Mouse (Mus musculus): Measurements from ENCODE around the gene Gm21860. TPM values are rescaled to one million over a fixed set of nuclear protein-coding genes. Genes with fewer than 3 reads are reported as not detected.
"Not testable (repeated sequence)": the region's sequence is repeated elsewhere in the genome, so short reads cannot be mapped to it uniquely, and the experiment has no call there.

Gm21860 gene
- polyA plus RNA-seq (2011; ENCODE audit: insufficient read length, low read depth, missing spikeins) = not detected in 2 replicates

GRCm38 (mm10) chrY:90754721-90755120 lies at the start of gene Gm21860:
Gene Gm21860 (minus strand): TSS chrY:90754821.
- not testable (repeated sequence) for H3K27ac ChIP-seq (ENCODE audit: insufficient read depth, low read length); H3K4me1 ChIP-seq (ENCODE audit: control insufficient read depth, insufficient read depth, low read length); H3K4me3 ChIP-seq (ENCODE audit: insufficient read depth, low read length)

- not testable (repeated sequence) for H3K27ac ChIP-seq (ENCODE audit: insufficient read depth, low read length); H3K4me3 ChIP-seq (ENCODE audit: insufficient read depth, low read length); H3K4me1 ChIP-seq (ENCODE audit: control insufficient read depth, insufficient read depth, low read length)
Measured at GRCm38 (mm10) chrY:90784438-90784837, 29.8 kb upstream of the Gm21860 start, which contains the start of gene Gm47283. Gene Gm47283 (plus strand): TSS chrY:90784738.

- H3K4me3 ChIP-seq (ENCODE audit: insufficient read depth, low read length); H3K27ac ChIP-seq (ENCODE audit: insufficient read depth, low read length); H3K4me1 ChIP-seq (ENCODE audit: control insufficient read depth, insufficient read depth, low read length): not testable (repeated sequence)
Measured at GRCm38 (mm10) chrY:90745256-90745655, 9.4 kb downstream of the Gm21860 start.

GRCm38 (mm10) chrY:90744381-90744981 lies 10.1 kb downstream of the Gm21860 start:
- H3K27ac ChIP-seq (ENCODE audit: insufficient read depth, low read length); H3K4me1 ChIP-seq (ENCODE audit: control insufficient read depth, insufficient read depth, low read length); H3K4me3 ChIP-seq (ENCODE audit: insufficient read depth, low read length): not testable (repeated sequence)

- Histone ChIP-seq H3K4me1 (ENCODE audit: control insufficient read depth, insufficient read depth, low read length) (no peaks in the 10 kb centered on the region), H3K4me3 (ENCODE audit: insufficient read depth, low read length) (no peak overlapping the region), H3K27ac (ENCODE audit: insufficient read depth, low read length) (no peak overlapping the region)
- TF ChIP-seq CTCF (IDR thresholded peaks at IDR 0.05; ENCODE audit: borderline replicate concordance, insufficient read depth, low read length) (no peak), POLR2A (IDR thresholded peaks at IDR 0.05; ENCODE audit: low read depth, low read length) (no peak)
Measured at GRCm38 (mm10) chrY:90743811-90744220, 10.8 kb downstream of the Gm21860 start.

GRCm38 (mm10) chrY:90743053-90743810 lies 11.4 kb downstream of the Gm21860 start:
- H3K4me3 ChIP-seq (ENCODE audit: insufficient read depth, low read length); H3K4me1 ChIP-seq (ENCODE audit: control insufficient read depth, insufficient read depth, low read length); H3K27ac ChIP-seq (ENCODE audit: insufficient read depth, low read length): not testable (repeated sequence)

GRCm38 (mm10) chrY:90742261-90743052 lies 12.2 kb downstream of the Gm21860 start:
- H3K27ac ChIP-seq (ENCODE audit: insufficient read depth, low read length); H3K4me3 ChIP-seq (ENCODE audit: insufficient read depth, low read length); H3K4me1 ChIP-seq (ENCODE audit: control insufficient read depth, insufficient read depth, low read length): not testable (repeated sequence)

- H3K27ac ChIP-seq (ENCODE audit: insufficient read depth, low read length); H3K4me1 ChIP-seq (ENCODE audit: control insufficient read depth, insufficient read depth, low read length); H3K4me3 ChIP-seq (ENCODE audit: insufficient read depth, low read length): not testable (repeated sequence)
Measured at GRCm38 (mm10) chrY:90741452-90742260, 13.0 kb downstream of the Gm21860 start.

- H3K4me1 ChIP-seq (ENCODE audit: control insufficient read depth, insufficient read depth, low read length); H3K27ac ChIP-seq (ENCODE audit: insufficient read depth, low read length); H3K4me3 ChIP-seq (ENCODE audit: insufficient read depth, low read length): not testable (repeated sequence)
Measured at GRCm38 (mm10) chrY:90741006-90741405, 13.6 kb downstream of the Gm21860 start.

GRCm38 (mm10) chrY:90740013-90740561 lies 14.5 kb downstream of the Gm21860 start:
- no peak for TF ChIP-seq CTCF (IDR thresholded peaks at IDR 0.05; ENCODE audit: borderline replicate concordance, insufficient read depth, low read length)
- no peak for TF ChIP-seq POLR2A (IDR thresholded peaks at IDR 0.05; ENCODE audit: low read depth, low read length)
- H3K4me3 ChIP-seq (ENCODE audit: insufficient read depth, low read length) = no peak overlapping the region
- H3K27ac ChIP-seq (ENCODE audit: insufficient read depth, low read length) = no peak overlapping the region
- H3K4me1 ChIP-seq (ENCODE audit: control insufficient read depth, insufficient read depth, low read length) = no peaks in the 10 kb centered on the region

GRCm38 (mm10) chrY:90739531-90740012 lies 15.0 kb downstream of the Gm21860 start:
- H3K4me1 ChIP-seq (ENCODE audit: control insufficient read depth, insufficient read depth, low read length); H3K4me3 ChIP-seq (ENCODE audit: insufficient read depth, low read length); H3K27ac ChIP-seq (ENCODE audit: insufficient read depth, low read length): not testable (repeated sequence)

GRCm38 (mm10) chrY:90738841-90739530 lies 15.6 kb downstream of the Gm21860 start:
- not testable (repeated sequence) for H3K4me3 ChIP-seq (ENCODE audit: insufficient read depth, low read length); H3K4me1 ChIP-seq (ENCODE audit: control insufficient read depth, insufficient read depth, low read length); H3K27ac ChIP-seq (ENCODE audit: insufficient read depth, low read length)

Data from embryonic fibroblast, embryonic 13.5 days (primary cell).